8 mouse cellular contexts compared by ENCODE assay signal in genomic region chr11:51584431-51585248, GRCm38 (mm10). TPM values are rescaled to one million over a fixed set of nuclear protein-coding genes. Genes with fewer than 3 reads are reported as not detected.
DNase-seq lines count a peak whose midpoint lies in the region; ATAC-seq and TF ChIP-seq lines count a peak whose summit lies in the region.

TSS of gene Phykpl (plus strand) at chr11:51584757.

- peak within 1 kb of the TSS; percentile 79 for H3K9ac ChIP-seq in ES-E14 (ENCODE audit: insufficient read depth, low read depth, low read length, poor library complexity, severe bottlenecking)
- peak within 1 kb of the TSS; percentile 70 for H3K9ac ChIP-seq in forebrain, embryonic 15.5 days (replicated peaks)

- TF ChIP-seq CTCF in lung, adult 2 months (IDR thresholded peaks at IDR 0.05; ENCODE audit: insufficient read depth, low read length): no peak

- H3K27me3 ChIP-seq in forebrain, embryonic 15.5 days: no peaks in the 10 kb centered on the region

- TF ChIP-seq POLR2A in lung, adult 2 months (IDR thresholded peaks at IDR 0.05; ENCODE audit: borderline replicate concordance, extremely low read depth, low read depth, low read length): peak; percentile 98

- ATAC-seq in forebrain, embryonic 15.5 days (replicated peaks): peak; percentile 93
- ATAC-seq in neutrophil, adult 5-6 weeks (ENCODE audit: extremely low read depth, insufficient number of reproducible peaks, low FRiP score, poor library complexity, severe bottlenecking): peak; percentile 88

- no peaks in the 10 kb centered on the region for H3K9me3 ChIP-seq in ES-E14 (ENCODE audit: control insufficient read depth, insufficient read depth, low read depth, low read length)
- H3K9me3 ChIP-seq in forebrain, embryonic 15.5 days: no peaks in the 10 kb centered on the region

- intact Hi-C loops in heart, postnatal 25 days (cut with DNase I): loop anchor here (5.0 kb wide), 1 partner anchor 47 kb away; no protein-coding TSS in a partner anchor

- H3K4me2 ChIP-seq in forebrain, embryonic 15.5 days (replicated peaks): peak within 1 kb of the TSS; percentile 91

- peak within 1 kb of the TSS; percentile 35; the same call in 1 of the 2 replicates for H3K27ac ChIP-seq in ES-E14 (ENCODE audit: insufficient read depth, low read depth, low read length, poor library complexity, severe bottlenecking)
- peak within 1 kb of the TSS; percentile 96 for H3K27ac ChIP-seq in forebrain, embryonic 15.5 days (replicated peaks)

- peaks cover 0 to 10% of the 10 kb centered on the region in 2 experiments; a peak in 1 of 4 replicates for H3K4me1 ChIP-seq in ES-E14 (ENCODE audit: control insufficient read depth in 2 of 2, insufficient read depth in 2 of 2, low read length in 2 of 2, poor library complexity in 1 of 2)
- peaks cover 23% of the 10 kb centered on the region for H3K4me1 ChIP-seq in forebrain, embryonic 15.5 days
- H3K4me1 ChIP-seq in lung, adult 2 months (ENCODE audit: control insufficient read depth, insufficient read depth, low read length): peaks cover 11% of the 10 kb centered on the region

- H3K36me3 ChIP-seq in ES-E14 (ENCODE audit: control insufficient read depth, insufficient read depth, low read length, poor library complexity, severe bottlenecking): peaks cover 12% of the 10 kb centered on the region; the same call in 1 of the 2 replicates
- peaks cover 34% of the 10 kb centered on the region for H3K36me3 ChIP-seq in forebrain, embryonic 15.5 days

- peak within 1 kb of the TSS; percentile 73 to 83 for H3K4me3 ChIP-seq in ES-E14 (ENCODE audit: insufficient read depth in 1 of 2, low read depth in 1 of 2, low read length in 2 of 2, poor library complexity in 1 of 2, severe bottlenecking in 1 of 2)
- peak within 1 kb of the TSS; percentile 68 for H3K4me3 ChIP-seq in forebrain, embryonic 15.5 days
- H3K4me3 ChIP-seq in lung, adult 2 months (replicated peaks; ENCODE audit: extremely low read depth, low read depth, low read length): peak within 1 kb of the TSS; percentile 92

- in situ Hi-C loops in ES-E14 (cut with MboI; ENCODE audit: low sequenced_read_pairs in 2 of 2, unreplicated experiment in 2 of 2): no loop called here

- DNase-seq in ES-E14 (ENCODE audit: low read depth, low spot score): peak; percentile 92
- DNase-seq in cerebellum, adult 11-12 months: peak; percentile 97
- DNase-seq in heart, postnatal 25 days (ENCODE audit: low spot score): peak; percentile 97
- peak; percentile 91 to 95 for DNase-seq in layer of hippocampus, adult 18-20 months (ENCODE audit: low spot score in 2 of 2)
- peak; percentile 99 for DNase-seq in lung, adult 2 months
- peak; percentile 92 to 94 for DNase-seq in thymus, adult 18-20 months

- WGBS in forebrain, embryonic 15.5 days: under 1% methylated on average over 59 of the region's 59 CpGs
- under 1% methylated on average over 59 of the region's 59 CpGs for WGBS in lung, adult 2 months

TF ChIP-seq in ES-E14, 5 proteins besides CTCF, POLR2A, EP300 and RAD21:
- TF ChIP-seq HCFC1 (IDR thresholded peaks at IDR 0.05; ENCODE audit: borderline replicate concordance, insufficient read depth, low read length): peak; percentile 54; the same call in 1 of the 2 replicates
- no peak for TF ChIP-seq MAFK (IDR thresholded peaks at IDR 0.05; ENCODE audit: insufficient read depth, low read depth, low read length)
TF ChIP-seq in ES-E14: peak in this region for 1.

RNA-seq across cellular contexts. Expression of gene Phykpl, which starts in this region (rescaled TPM):
- 23.4 and 27.4 TPM in 2 replicates for total RNA-seq in ES-E14 (2012; rRNA removed)
- 12.6 and 13.1 TPM in 2 replicates for polyA plus RNA-seq in forebrain, embryonic 15.5 days (2015; fragmentation: Nextera tagmentation; extraction: Ambion mirVana)
- 10 to 100 TPM; 10.6 to 11.2 TPM for total RNA-seq in heart, postnatal 25 days (2021)
- total RNA-seq in layer of hippocampus, adult 18-20 months (2021): 1 to 10 TPM; 5.4 to 6.5 TPM
- 19.8 and 25.4 TPM in 2 replicates for polyA plus RNA-seq in lung, adult 2 months (2012; rRNA removed)
- 21.3 and 23.7 TPM in 2 replicates for total RNA-seq in neutrophil, adult 5-6 weeks (2017)

Comparison
In these comparisons a context has a peak if more than half of its experiments do, and no peak if none do; other contexts are left out.
1. Peak in every context shown above with its lines: DNase-seq, ATAC-seq, H3K4me3 ChIP-seq and H3K27ac ChIP-seq.